Mouse (Mus musculus) heart, adult 8-10 months (tissue): ENCODE data around the gene 2010109A12Rik. TPM values are rescaled to one million over a fixed set of nuclear protein-coding genes. Genes with fewer than 3 reads are reported as not detected.

ENCODE experiments used
- DNase-seq: peaks from one replicate; pipeline ENCODE4 v3.0.0; 2022; ENCODE audit warnings: low spot score
- total RNA-seq, 4 experiments: library from RNA; stranded (reverse); gene quantifications; 2 replicates each; pipeline ENCODE4 v1.2.4; 2022

Gene 2010109A12Rik
- total RNA-seq, result under 1 TPM in 2 of 4 experiments, not detected in 2; 0.40 to 0.69 TPM

- DNase-seq, result peak; percentile 94
These were observed at the start of gene 2010109A12Rik, which contains the start of gene Ccni for GRCm38 (mm10) chr5:93206109-93207005. Gene 2010109A12Rik (plus strand): TSS chr5:93206518. Gene Ccni (minus strand): TSS chr5:93206495.

GRCm38 (mm10) chr5:93163541-93163940, 42.8 kb upstream of the 2010109A12Rik start:
- DNase-seq, result peak; percentile 65

GRCm38 (mm10) chr5:93167919-93168516, 38.3 kb upstream of the 2010109A12Rik start:
- DNase-seq, result no peak

- no peak for DNase-seq
These were observed 37.7 kb upstream of the 2010109A12Rik start for GRCm38 (mm10) chr5:93168654-93169053.

- DNase-seq, result no peak
These were observed 34.9 kb upstream of the 2010109A12Rik start for GRCm38 (mm10) chr5:93171420-93171819.

- DNase-seq, result no peak
These were observed 33.8 kb upstream of the 2010109A12Rik start for GRCm38 (mm10) chr5:93172536-93172935.

- DNase-seq, result no peak
These were observed 31.6 kb upstream of the 2010109A12Rik start for GRCm38 (mm10) chr5:93174675-93175074.

- no peak for DNase-seq
These were observed 27.7 kb upstream of the 2010109A12Rik start for GRCm38 (mm10) chr5:93178616-93179015.

- peak; percentile 28 for DNase-seq
These were observed 26.1 kb upstream of the 2010109A12Rik start for GRCm38 (mm10) chr5:93180252-93180651.

- DNase-seq, result no peak
These were observed 23.0 kb upstream of the 2010109A12Rik start for GRCm38 (mm10) chr5:93183311-93183710.

GRCm38 (mm10) chr5:93184548-93184947, 21.8 kb upstream of the 2010109A12Rik start:
- no peak for DNase-seq

GRCm38 (mm10) chr5:93189607-93190006, 16.7 kb upstream of the 2010109A12Rik start:
- peak; percentile 19 for DNase-seq

GRCm38 (mm10) chr5:93190428-93190827, 15.9 kb upstream of the 2010109A12Rik start:
- DNase-seq, result no peak

GRCm38 (mm10) chr5:93198232-93198631, 8.1 kb upstream of the 2010109A12Rik start:
- no peak for DNase-seq

GRCm38 (mm10) chr5:93201181-93201580, 5.1 kb upstream of the 2010109A12Rik start:
- DNase-seq, result no peak

GRCm38 (mm10) chr5:93205371-93206108, 778 bp upstream of the 2010109A12Rik start:
- peak; percentile 46 for DNase-seq

GRCm38 (mm10) chr5:93207006-93207348, 659 bp downstream of the 2010109A12Rik start:
- DNase-seq, result no peak

- no peak for DNase-seq
These were observed 1.2 kb downstream of the 2010109A12Rik start for GRCm38 (mm10) chr5:93207555-93207954.

- DNase-seq, result no peak
These were observed 12.1 kb downstream of the 2010109A12Rik start for GRCm38 (mm10) chr5:93218375-93218774.

- DNase-seq, result peak; percentile 26
These were observed 15.3 kb downstream of the 2010109A12Rik start for GRCm38 (mm10) chr5:93221661-93222060.

GRCm38 (mm10) chr5:93224549-93224948, 18.2 kb downstream of the 2010109A12Rik start:
- DNase-seq, result no peak

GRCm38 (mm10) chr5:93227157-93227556, 20.8 kb downstream of the 2010109A12Rik start:
- no peak for DNase-seq
